Mouse (Mus musculus): ENCODE measurements at regions not wholly inside any gene's neighbourhood (a gene's known extent, or its start where the extent isn't known, plus 50 kb on each side); places are given as distances from the start of the nearest gene placed in this dataset.
"Not testable (repeated sequence)": the region's sequence is repeated elsewhere in the genome, so short reads cannot be mapped to it uniquely, and the experiment has no call there.

DNA sequence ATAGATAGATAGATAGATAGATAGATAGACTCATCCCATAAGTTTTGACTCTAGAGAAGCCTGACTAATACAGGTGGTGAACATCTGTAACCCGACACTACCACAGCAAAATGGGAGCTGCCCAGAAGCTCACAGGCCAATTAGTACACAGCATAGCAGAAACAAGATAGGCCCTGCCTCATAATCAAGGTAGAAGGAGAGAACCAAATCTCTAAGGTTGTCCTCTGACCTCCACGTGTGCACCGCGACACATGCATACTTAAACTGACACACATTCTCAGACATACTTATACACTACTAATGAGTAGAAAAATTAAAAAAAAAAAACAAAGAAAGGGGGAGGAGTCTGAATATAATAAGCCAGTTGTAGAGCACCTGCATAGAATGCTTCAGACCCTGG, 151.2 kb upstream of the Pkdcc start:
- Histone ChIP-seq H3K27ac (ENCODE audit: low read depth, low read length) (no peak overlapping the region), H3K9ac (ENCODE audit: low read length) (no peak overlapping the region), H3K36me3 (ENCODE audit: control insufficient read depth, insufficient read depth, low read length) (no peaks in the 10 kb centered on the region), H3K4me3 (ENCODE audit: low read depth, low read length) (no peak overlapping the region), H3K4me1 (ENCODE audit: control insufficient read depth, insufficient read depth, low read length) (no peaks in the 10 kb centered on the region), H3K27me3 (ENCODE audit: control insufficient read depth, insufficient read depth, low read length) (no peaks in the 10 kb centered on the region), H3K4me2 (ENCODE audit: low read depth) (no peak overlapping the region), H3K9me3 (ENCODE audit: control insufficient read depth, low read length) (no peaks in the 10 kb centered on the region)
- no peak for ATAC-seq (ENCODE audit: insufficient read depth, low FRiP score, low TSS enrichment)
- 33% methylated on average over 4 of the region's 4 CpGs for WGBS
- DNase-seq (ENCODE audit: low spot score): no peak

DNA sequence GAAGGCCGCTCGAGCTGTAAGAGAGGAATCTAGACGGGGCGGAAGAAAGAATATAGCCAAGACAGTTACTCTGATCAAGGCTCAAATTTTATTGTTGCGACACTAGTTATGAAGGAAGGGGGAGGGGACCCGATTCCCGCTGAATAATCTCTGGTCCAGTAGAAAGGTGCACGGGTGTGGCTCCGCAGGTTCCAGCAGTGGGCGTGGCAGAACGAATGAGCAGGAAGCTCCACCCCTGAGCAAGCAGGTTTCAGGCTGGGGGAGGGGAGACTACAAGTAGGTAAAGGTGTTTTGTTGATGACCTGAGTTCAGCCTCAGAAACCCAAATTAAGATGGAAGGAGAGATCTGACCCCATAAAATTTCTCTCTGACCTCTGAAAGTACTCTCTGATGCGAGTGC, 150.7 kb upstream of the Pkdcc start:
- not testable (repeated sequence) for H3K9ac ChIP-seq (ENCODE audit: low read length); H3K36me3 ChIP-seq (ENCODE audit: control insufficient read depth, insufficient read depth, low read length); DNase-seq (ENCODE audit: low spot score); H3K4me1 ChIP-seq (ENCODE audit: control insufficient read depth, insufficient read depth, low read length); H3K4me2 ChIP-seq (ENCODE audit: low read depth); ATAC-seq (ENCODE audit: insufficient read depth, low FRiP score, low TSS enrichment); H3K27me3 ChIP-seq (ENCODE audit: control insufficient read depth, insufficient read depth, low read length); H3K9me3 ChIP-seq (ENCODE audit: control insufficient read depth, low read length); H3K27ac ChIP-seq (ENCODE audit: low read depth, low read length); H3K4me3 ChIP-seq (ENCODE audit: low read depth, low read length)
- 25% methylated on average over 9 of the region's 12 CpGs for WGBS

DNA sequence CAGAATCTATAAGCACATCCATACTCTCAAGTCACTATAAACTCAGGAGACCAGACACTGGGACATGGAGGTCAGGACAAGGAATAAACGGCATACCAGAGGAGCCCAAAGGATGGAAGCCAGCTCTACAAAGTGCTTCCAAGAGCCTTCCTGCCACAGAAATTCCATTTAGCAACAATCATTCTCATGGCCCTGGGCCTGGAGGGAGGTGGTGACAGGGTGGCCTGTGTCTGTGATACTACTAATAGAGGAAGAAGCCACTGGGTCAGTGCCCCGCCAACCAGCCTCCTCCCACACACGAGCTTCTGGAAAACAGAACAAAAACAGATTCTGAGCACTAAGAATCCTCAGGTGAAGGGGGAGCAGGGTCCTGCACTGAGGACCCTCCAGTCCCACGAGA, 145.8 kb upstream of the Pkdcc start:
- Histone ChIP-seq H3K9me3 (ENCODE audit: control insufficient read depth, low read length) (no peaks in the 10 kb centered on the region), H3K9ac (ENCODE audit: low read length) (no peak overlapping the region), H3K4me1 (ENCODE audit: control insufficient read depth, insufficient read depth, low read length) (no peaks in the 10 kb centered on the region), H3K36me3 (ENCODE audit: control insufficient read depth, insufficient read depth, low read length) (no peaks in the 10 kb centered on the region), H3K27ac (ENCODE audit: low read depth, low read length) (no peak overlapping the region), H3K4me2 (ENCODE audit: low read depth) (no peak overlapping the region), H3K4me3 (ENCODE audit: low read depth, low read length) (no peak overlapping the region), H3K27me3 (ENCODE audit: control insufficient read depth, insufficient read depth, low read length) (no peaks in the 10 kb centered on the region)
- DNase-seq (ENCODE audit: low spot score) (no peak), ATAC-seq (ENCODE audit: insufficient read depth, low FRiP score, low TSS enrichment) (no peak)
- WGBS: 85% methylated on average over 4 of the region's 4 CpGs

DNA sequence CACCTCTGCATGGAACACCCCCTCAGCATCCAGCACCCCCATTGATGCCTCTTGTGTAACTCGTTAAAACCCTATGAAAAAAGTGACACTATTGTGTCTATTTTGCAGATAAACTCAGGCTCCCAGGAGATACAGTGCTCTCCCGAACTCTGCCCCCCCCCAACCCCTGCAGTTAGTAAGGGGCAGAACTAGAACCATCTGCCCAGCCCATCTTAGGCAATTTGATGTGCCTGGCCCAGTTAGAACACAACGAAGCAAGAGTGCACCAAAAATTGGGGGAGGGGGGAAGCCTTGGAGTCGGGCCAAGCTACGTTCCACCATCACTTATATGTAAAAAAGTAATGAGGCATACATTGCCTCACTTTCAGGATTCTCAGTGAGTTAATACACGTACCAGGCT, 143.3 kb upstream of the Pkdcc start:
- Histone ChIP-seq H3K4me2 (ENCODE audit: low read depth) (no peak overlapping the region), H3K9me3 (ENCODE audit: control insufficient read depth, low read length) (no peaks in the 10 kb centered on the region), H3K9ac (ENCODE audit: low read length) (no peak overlapping the region), H3K27me3 (ENCODE audit: control insufficient read depth, insufficient read depth, low read length) (no peaks in the 10 kb centered on the region), H3K4me1 (ENCODE audit: control insufficient read depth, insufficient read depth, low read length) (no peaks in the 10 kb centered on the region), H3K27ac (ENCODE audit: low read depth, low read length) (no peak overlapping the region), H3K4me3 (ENCODE audit: low read depth, low read length) (no peak overlapping the region), H3K36me3 (ENCODE audit: control insufficient read depth, insufficient read depth, low read length) (no peaks in the 10 kb centered on the region)
- 83% methylated on average over 6 of the region's 6 CpGs for WGBS
- ATAC-seq (ENCODE audit: insufficient read depth, low FRiP score, low TSS enrichment): no peak
- no peak for DNase-seq (ENCODE audit: low spot score)

DNA sequence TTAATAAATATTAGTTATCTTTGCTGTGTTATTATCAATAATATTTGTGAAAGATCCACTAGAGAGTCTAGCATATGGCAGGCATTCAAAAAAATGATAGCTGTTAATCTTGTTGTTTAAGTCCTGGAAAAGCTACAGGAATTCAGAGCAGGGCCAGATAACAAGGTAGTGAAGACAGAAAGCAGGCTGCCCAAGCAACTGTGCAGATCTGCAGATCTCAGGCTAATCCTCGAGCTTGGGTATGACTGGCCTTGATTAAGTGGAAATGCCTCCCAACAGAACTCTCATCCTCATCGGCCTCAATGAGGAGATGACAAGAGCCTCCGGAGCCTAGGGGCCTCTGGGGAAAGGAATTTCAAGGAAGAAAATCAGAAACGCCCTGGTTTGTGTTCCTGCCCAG, 142.9 kb upstream of the Pkdcc start:
- DNase-seq (ENCODE audit: low spot score) (no peak), ATAC-seq (ENCODE audit: insufficient read depth, low FRiP score, low TSS enrichment) (no peak)
- WGBS: 88% methylated on average over 4 of the region's 4 CpGs
- Histone ChIP-seq H3K4me1 (ENCODE audit: control insufficient read depth, insufficient read depth, low read length) (no peaks in the 10 kb centered on the region; the same call in 1 of the 2 replicates), H3K9ac (ENCODE audit: low read length) (no peak overlapping the region), H3K4me3 (ENCODE audit: low read depth, low read length) (no peak overlapping the region), H3K36me3 (ENCODE audit: control insufficient read depth, insufficient read depth, low read length) (no peaks in the 10 kb centered on the region), H3K27ac (ENCODE audit: low read depth, low read length) (no peak overlapping the region), H3K9me3 (ENCODE audit: control insufficient read depth, low read length) (no peaks in the 10 kb centered on the region), H3K27me3 (ENCODE audit: control insufficient read depth, insufficient read depth, low read length) (no peaks in the 10 kb centered on the region), H3K4me2 (ENCODE audit: low read depth) (no peak overlapping the region)

GRCm38 (mm10) chr17:83074893-83075292, 140.2 kb upstream of the Pkdcc start:
- Histone ChIP-seq H3K4me3 (ENCODE audit: low read depth, low read length) (no peak overlapping the region), H3K4me1 (ENCODE audit: control insufficient read depth, insufficient read depth, low read length) (peaks cover 9% of the 10 kb centered on the region; the same call in 1 of the 2 replicates), H3K27ac (ENCODE audit: low read depth, low read length) (no peak overlapping the region), H3K36me3 (ENCODE audit: control insufficient read depth, insufficient read depth, low read length) (no peaks in the 10 kb centered on the region), H3K9me3 (ENCODE audit: control insufficient read depth, low read length) (no peaks in the 10 kb centered on the region), H3K4me2 (ENCODE audit: low read depth) (no peak overlapping the region), H3K9ac (ENCODE audit: low read length) (no peak overlapping the region), H3K27me3 (ENCODE audit: control insufficient read depth, insufficient read depth, low read length) (no peaks in the 10 kb centered on the region)
- no peak for ATAC-seq (ENCODE audit: insufficient read depth, low FRiP score, low TSS enrichment)
- DNase-seq (ENCODE audit: low spot score): peak; percentile 13
- WGBS: 81% methylated on average over 5 of the region's 5 CpGs

GRCm38 (mm10) chr17:83077737-83078600, 137.1 kb upstream of the Pkdcc start:
- H3K36me3 ChIP-seq (ENCODE audit: control insufficient read depth, insufficient read depth, low read length): no peaks in the 10 kb centered on the region
- H3K4me3 ChIP-seq (ENCODE audit: low read depth, low read length): no peak overlapping the region
- no peaks in the 10 kb centered on the region for H3K27me3 ChIP-seq (ENCODE audit: control insufficient read depth, insufficient read depth, low read length)
- H3K4me2 ChIP-seq (ENCODE audit: low read depth): no peak overlapping the region
- no peak overlapping the region for H3K27ac ChIP-seq (ENCODE audit: low read depth, low read length)
- H3K9ac ChIP-seq (ENCODE audit: low read length): no peak overlapping the region
- ATAC-seq (ENCODE audit: insufficient read depth, low FRiP score, low TSS enrichment) (no peak), DNase-seq (ENCODE audit: low spot score) (peak; percentile 42)
- no peaks in the 10 kb centered on the region for H3K9me3 ChIP-seq (ENCODE audit: control insufficient read depth, low read length)
- 44% methylated on average over 17 of the region's 17 CpGs for WGBS
- peaks cover 9% of the 10 kb centered on the region; the same call in 1 of the 2 replicates for H3K4me1 ChIP-seq (ENCODE audit: control insufficient read depth, insufficient read depth, low read length)

GRCm38 (mm10) chr17:83078601-83079360, 136.3 kb upstream of the Pkdcc start:
- no peaks in the 10 kb centered on the region for H3K9me3 ChIP-seq (ENCODE audit: control insufficient read depth, low read length)
- no peak overlapping the region for H3K9ac ChIP-seq (ENCODE audit: low read length)
- peaks cover 9% of the 10 kb centered on the region; the same call in 1 of the 2 replicates for H3K4me1 ChIP-seq (ENCODE audit: control insufficient read depth, insufficient read depth, low read length)
- H3K4me3 ChIP-seq (ENCODE audit: low read depth, low read length): no peak overlapping the region
- H3K4me2 ChIP-seq (ENCODE audit: low read depth): peak overlapping the region; percentile 2; the same call in 1 of the 2 replicates
- WGBS: 11% methylated on average over 19 of the region's 19 CpGs
- H3K27me3 ChIP-seq (ENCODE audit: control insufficient read depth, insufficient read depth, low read length): no peaks in the 10 kb centered on the region
- ATAC-seq (ENCODE audit: insufficient read depth, low FRiP score, low TSS enrichment) (no peak), DNase-seq (ENCODE audit: low spot score) (peak; percentile 18)
- H3K27ac ChIP-seq (ENCODE audit: low read depth, low read length): no peak overlapping the region
- H3K36me3 ChIP-seq (ENCODE audit: control insufficient read depth, insufficient read depth, low read length): no peaks in the 10 kb centered on the region

DNA sequence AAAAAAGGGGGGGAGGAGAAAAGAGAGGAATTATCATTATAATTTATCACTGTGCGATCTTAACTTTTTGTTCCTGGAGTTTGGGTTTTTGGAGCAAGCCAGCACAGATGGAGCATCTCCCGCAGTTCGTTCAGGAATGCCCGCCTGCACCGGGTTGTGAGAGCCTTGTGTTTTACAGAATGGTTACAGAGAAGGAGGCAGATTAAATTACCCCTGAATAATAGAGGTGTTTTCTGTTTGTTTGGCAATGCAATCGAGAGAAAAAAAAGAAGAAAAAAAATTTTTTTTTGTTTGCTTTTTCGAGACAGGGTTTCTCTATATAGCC, 135.8 kb upstream of the Pkdcc start:
- Histone ChIP-seq H3K36me3 (ENCODE audit: control insufficient read depth, insufficient read depth, low read length) (no peaks in the 10 kb centered on the region), H3K4me1 (ENCODE audit: control insufficient read depth, insufficient read depth, low read length) (peaks cover 9% of the 10 kb centered on the region; the same call in 1 of the 2 replicates), H3K27ac (ENCODE audit: low read depth, low read length) (no peak overlapping the region), H3K9ac (ENCODE audit: low read length) (no peak overlapping the region), H3K4me3 (ENCODE audit: low read depth, low read length) (no peak overlapping the region), H3K9me3 (ENCODE audit: control insufficient read depth, low read length) (no peaks in the 10 kb centered on the region), H3K4me2 (ENCODE audit: low read depth) (no peak overlapping the region), H3K27me3 (ENCODE audit: control insufficient read depth, insufficient read depth, low read length) (no peaks in the 10 kb centered on the region)
- WGBS: 61% methylated on average over 7 of the region's 7 CpGs
- ATAC-seq (ENCODE audit: insufficient read depth, low FRiP score, low TSS enrichment) (no peak), DNase-seq (ENCODE audit: low spot score) (no peak)

Data from neural tube, embryonic 11.5 days (tissue).